Mouse (Mus musculus): Measurements from ENCODE around the gene Nhej1.

The Nhej1 gene

GRCm38 (mm10) chr1:74927621-74928296 lies 197.2 kb downstream of the Nhej1 start:
- DNase-seq (ENCODE audit: low spot score) = no peak

- no peak for DNase-seq (ENCODE audit: low spot score)
Observed at GRCm38 (mm10) chr1:74926721-74927120, 198.3 kb downstream of the Nhej1 start.

- DNase-seq (ENCODE audit: low spot score) = no peak
Observed at GRCm38 (mm10) chr1:74924464-74924863, 200.5 kb downstream of the Nhej1 start.

All from ovary, adult 18-20 months (tissue).